Mouse (Mus musculus): ENCODE results near the gene Gm3435.
"Not testable (repeated sequence)": the region's sequence is repeated elsewhere in the genome, so short reads cannot be mapped to it uniquely, and the experiment has no call there.

Gm3435 gene

GRCm38 (mm10) chr17:15041175-15041729, 31.3 kb downstream of the Gm3435 start, which contains the start of the genes Ermard, Tcte3 and Gm3448:
Gene Ermard (plus strand): TSS chr17:15041208.
Gene Tcte3 (minus strand): TSS chr17:15041488.
Gene Gm3448 (minus strand): TSS chr17:15041537.
- DNase-seq = not testable (repeated sequence)

- DNase-seq = not testable (repeated sequence)
Measured at GRCm38 (mm10) chr17:15050338-15050737, 40.4 kb downstream of the Gm3435 start.

- DNase-seq = not testable (repeated sequence)
Measured at GRCm38 (mm10) chr17:15052766-15053165, 42.8 kb downstream of the Gm3435 start.

GRCm38 (mm10) chr17:15053183-15053828, 43.3 kb downstream of the Gm3435 start:
- not testable (repeated sequence) for DNase-seq

GRCm38 (mm10) chr17:15053829-15054200, 43.8 kb downstream of the Gm3435 start:
- DNase-seq = not testable (repeated sequence)

- DNase-seq = no peak
Measured at GRCm38 (mm10) chr17:15055925-15056324, 45.9 kb downstream of the Gm3435 start.

DNA sequence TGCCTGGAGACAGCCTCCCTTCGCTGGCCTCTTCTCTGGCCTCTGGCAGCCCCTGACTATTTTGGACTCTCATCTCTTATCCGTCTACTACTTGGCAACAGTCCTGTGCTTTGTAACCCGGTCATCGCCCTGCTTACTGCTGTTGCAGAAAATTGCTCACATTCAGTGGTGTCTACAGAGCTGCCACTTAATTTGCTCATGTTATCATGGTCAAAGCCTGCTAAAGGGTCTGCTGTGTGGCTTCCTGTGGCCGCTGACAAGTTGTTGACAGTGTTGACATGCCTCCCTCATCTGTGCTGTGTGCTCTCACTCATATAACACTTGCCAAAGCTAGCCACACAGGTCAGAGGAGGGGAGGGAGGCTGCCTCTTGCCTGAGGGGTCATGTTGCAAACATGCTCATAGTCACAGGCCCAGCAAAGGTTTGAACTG, 48.2 kb downstream of the Gm3435 start:
- DNase-seq = no peak

DNA sequence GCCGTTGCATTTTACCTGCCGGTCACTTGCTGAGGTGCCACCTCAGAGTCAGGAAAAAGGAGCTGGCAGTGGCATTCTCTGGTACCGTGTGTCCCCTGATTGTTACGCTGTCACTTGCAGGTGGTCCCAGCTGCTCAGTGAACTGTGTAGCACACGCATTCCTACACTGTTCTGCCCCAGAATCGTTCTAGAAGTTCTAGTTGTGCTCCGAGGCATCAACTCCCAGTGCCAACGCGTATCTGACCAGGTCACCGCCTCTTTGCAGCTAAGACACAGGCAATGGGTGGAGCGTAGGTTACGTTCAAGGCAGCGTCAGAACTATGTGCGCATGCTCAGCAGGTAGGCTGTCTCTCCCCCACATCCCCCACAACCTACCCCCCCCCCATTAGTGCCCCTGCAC, 49.7 kb downstream of the Gm3435 start:
- DNase-seq = no peak

DNA sequence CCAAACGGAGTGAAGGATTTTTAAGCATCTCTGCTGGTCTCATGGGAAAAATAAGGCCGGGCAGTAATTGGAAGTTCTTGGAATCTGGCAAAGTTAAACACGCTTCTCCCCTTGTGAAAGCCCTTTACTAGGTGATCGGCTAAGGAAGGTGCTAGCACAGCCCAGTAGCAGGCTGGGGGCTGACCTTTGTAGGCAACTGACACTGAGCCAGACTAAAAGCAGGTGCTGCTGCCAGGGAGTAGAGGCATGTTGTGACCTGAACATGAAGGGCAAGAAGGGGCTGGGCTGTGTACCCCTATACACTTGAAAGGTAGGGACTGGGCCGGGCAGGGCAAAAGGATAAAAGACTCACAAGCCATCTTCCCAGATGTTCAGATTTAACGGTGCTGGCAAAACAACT, 50.4 kb downstream of the Gm3435 start:
- DNase-seq = no peak

- peak; percentile 89 for DNase-seq
Measured at GRCm38 (mm10) chr17:15065391-15066024, 55.5 kb downstream of the Gm3435 start.

GRCm38 (mm10) chr17:15066066-15066465, 56.1 kb downstream of the Gm3435 start:
- peak; percentile 78 for DNase-seq

- no peak for DNase-seq
Measured at GRCm38 (mm10) chr17:15066911-15067310, 56.9 kb downstream of the Gm3435 start.

- no peak for DNase-seq
Measured at GRCm38 (mm10) chr17:15068040-15068792, 58.2 kb downstream of the Gm3435 start.

GRCm38 (mm10) chr17:15069124-15069523, 59.1 kb downstream of the Gm3435 start:
- DNase-seq = no peak

Data from retina, postnatal 1 day (tissue).